Mouse (Mus musculus): ENCODE results near the gene Prickle2.

Prickle2 gene

GRCm38 (mm10) chr6:92589381-92590065 is 116.4 kb downstream of the Prickle2 start:
- no peak for DNase-seq (ENCODE audit: low spot score)

- DNase-seq (ENCODE audit: low spot score): no peak
These were observed 121.9 kb downstream of the Prickle2 start for GRCm38 (mm10) chr6:92584026-92584425.

GRCm38 (mm10) chr6:92575227-92575626 is 130.7 kb downstream of the Prickle2 start:
- no peak for DNase-seq (ENCODE audit: low spot score)

- no peak for DNase-seq (ENCODE audit: low spot score)
These were observed 133.8 kb downstream of the Prickle2 start for GRCm38 (mm10) chr6:92572139-92572538.

- no peak for DNase-seq (ENCODE audit: low spot score)
These were observed 135.9 kb downstream of the Prickle2 start for GRCm38 (mm10) chr6:92570090-92570489.

- DNase-seq (ENCODE audit: low spot score): no peak
These were observed 136.7 kb downstream of the Prickle2 start for GRCm38 (mm10) chr6:92569283-92569682.

- no peak for DNase-seq (ENCODE audit: low spot score)
These were observed 146.7 kb downstream of the Prickle2 start for GRCm38 (mm10) chr6:92559261-92559660.

GRCm38 (mm10) chr6:92555675-92556074 is 150.3 kb downstream of the Prickle2 start:
- DNase-seq (ENCODE audit: low spot score): no peak

- no peak for DNase-seq (ENCODE audit: low spot score)
These were observed 152.9 kb downstream of the Prickle2 start for GRCm38 (mm10) chr6:92553086-92553485.

- DNase-seq (ENCODE audit: low spot score): no peak
These were observed 156.7 kb downstream of the Prickle2 start for GRCm38 (mm10) chr6:92549246-92549645.

- DNase-seq (ENCODE audit: low spot score): no peak
These were observed 160.8 kb downstream of the Prickle2 start for GRCm38 (mm10) chr6:92545204-92545603.

- DNase-seq (ENCODE audit: low spot score): no peak
These were observed 162.1 kb downstream of the Prickle2 start for GRCm38 (mm10) chr6:92543825-92544224.

- DNase-seq (ENCODE audit: low spot score): no peak
These were observed 163.4 kb downstream of the Prickle2 start for GRCm38 (mm10) chr6:92542402-92543101.

- DNase-seq (ENCODE audit: low spot score): peak; percentile 72
These were observed 171.5 kb downstream of the Prickle2 start for GRCm38 (mm10) chr6:92534226-92535031.

GRCm38 (mm10) chr6:92533306-92534063 is 172.5 kb downstream of the Prickle2 start:
- no peak for DNase-seq (ENCODE audit: low spot score)

- no peak for DNase-seq (ENCODE audit: low spot score)
These were observed 173.1 kb downstream of the Prickle2 start for GRCm38 (mm10) chr6:92532896-92533295.

- no peak for DNase-seq (ENCODE audit: low spot score)
These were observed 173.6 kb downstream of the Prickle2 start for GRCm38 (mm10) chr6:92532331-92532730.

- no peak for DNase-seq (ENCODE audit: low spot score)
These were observed 179.7 kb downstream of the Prickle2 start for GRCm38 (mm10) chr6:92526212-92526611.

- DNase-seq (ENCODE audit: low spot score): no peak
These were observed 180.3 kb downstream of the Prickle2 start for GRCm38 (mm10) chr6:92525646-92526045.

- no peak for DNase-seq (ENCODE audit: low spot score)
These were observed 184.4 kb downstream of the Prickle2 start for GRCm38 (mm10) chr6:92521526-92522075.

- no peak for DNase-seq (ENCODE audit: low spot score)
These were observed 185.7 kb downstream of the Prickle2 start for GRCm38 (mm10) chr6:92520088-92520875.

Measured in embryo, embryonic 10.5 days (tissue).